Mouse (Mus musculus): ENCODE measurements around the gene Ppp2r5c. TPM values are rescaled to one million over a fixed set of nuclear protein-coding genes. Genes with fewer than 3 reads are reported as not detected.

Ppp2r5c gene
- total and polyA plus RNA-seq, 2 experiments from 2014 or later, result 178 to 183 TPM

- DNase-seq (ENCODE audit: low spot score) (no peak), ATAC-seq (ENCODE audit: low FRiP score) (no peak)
- no peaks in the 10 kb centered on the region for H3K9me3 ChIP-seq (ENCODE audit: low read length)
- no peak overlapping the region for H3K4me2 ChIP-seq (ENCODE audit: low read depth, low read length, poor library complexity, severe bottlenecking)
- peaks cover 5% of the 10 kb centered on the region for H3K4me1 ChIP-seq (ENCODE audit: insufficient read depth, low read length)
- 97% methylated on average over 8 of the region's 8 CpGs for WGBS
- H3K4me3 ChIP-seq (ENCODE audit: low read depth, low read length), result no peak overlapping the region
- H3K27me3 ChIP-seq (ENCODE audit: insufficient read depth, low read length), result no peaks in the 10 kb centered on the region
- H3K27ac ChIP-seq (ENCODE audit: low read depth, low read length), result no peak overlapping the region
- TF ChIP-seq CTCF (IDR thresholded peaks at IDR 0.05), result no peak
- H3K36me3 ChIP-seq (ENCODE audit: insufficient read depth, low read length), result no peaks in the 10 kb centered on the region
- H3K9ac ChIP-seq (replicated peaks; ENCODE audit: low read length, poor library complexity, severe bottlenecking), result no peak overlapping the region
Measured at GRCm38 (mm10) chr12:110500095-110500494, 53.2 kb downstream of the Ppp2r5c start.

DNA sequence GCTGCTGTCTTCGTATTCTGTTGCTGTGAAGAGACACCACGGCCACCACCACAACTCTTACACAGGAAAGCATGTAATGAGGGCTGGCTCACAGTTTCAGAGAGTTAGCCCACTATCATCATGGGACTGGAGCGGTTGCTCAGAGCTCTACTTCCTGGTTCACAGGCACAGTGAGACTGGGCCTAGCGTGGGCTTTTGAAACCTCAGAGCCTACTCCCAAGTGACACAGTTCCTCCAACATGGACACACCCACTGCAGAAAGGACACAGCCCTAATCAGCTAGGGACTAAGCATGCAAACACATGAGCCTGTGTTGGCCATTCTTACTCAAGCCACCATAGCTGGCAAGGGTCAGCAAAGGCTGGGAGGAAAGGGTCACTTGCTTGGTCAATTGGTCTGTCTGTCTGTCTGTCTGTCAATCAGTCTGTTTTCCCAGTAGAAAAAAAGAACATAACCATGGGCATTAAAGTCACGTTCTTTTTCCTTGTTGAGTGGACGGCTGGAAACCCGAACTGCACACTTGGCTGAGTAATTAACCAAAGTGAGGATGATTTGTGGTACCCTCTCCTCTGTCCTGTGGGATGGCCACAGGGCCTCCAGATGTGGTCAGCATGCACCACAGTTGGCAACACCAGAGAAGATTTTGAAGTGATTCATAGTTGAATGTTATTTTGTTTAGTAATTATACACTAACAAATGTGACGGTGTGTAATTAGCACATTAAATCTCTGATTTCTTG lies 56.7 kb downstream of the Ppp2r5c start:
- no peaks in the 10 kb centered on the region for H3K36me3 ChIP-seq (ENCODE audit: insufficient read depth, low read length)
- H3K9me3 ChIP-seq (ENCODE audit: low read length), result no peaks in the 10 kb centered on the region
- no peak overlapping the region for H3K27ac ChIP-seq (ENCODE audit: low read depth, low read length)
- ATAC-seq (ENCODE audit: low FRiP score) (no peak), DNase-seq (ENCODE audit: low spot score) (no peak)
- H3K4me2 ChIP-seq (ENCODE audit: low read depth, low read length, poor library complexity, severe bottlenecking), result no peak overlapping the region
- TF ChIP-seq CTCF (IDR thresholded peaks at IDR 0.05), result no peak
- no peaks in the 10 kb centered on the region for H3K27me3 ChIP-seq (ENCODE audit: insufficient read depth, low read length)
- H3K4me3 ChIP-seq (ENCODE audit: low read depth, low read length), result no peak overlapping the region
- WGBS, result 91% methylated on average over 8 of the region's 8 CpGs
- no peak overlapping the region for H3K9ac ChIP-seq (replicated peaks; ENCODE audit: low read length, poor library complexity, severe bottlenecking)
- H3K4me1 ChIP-seq (ENCODE audit: insufficient read depth, low read length), result peaks cover 5% of the 10 kb centered on the region

DNA sequence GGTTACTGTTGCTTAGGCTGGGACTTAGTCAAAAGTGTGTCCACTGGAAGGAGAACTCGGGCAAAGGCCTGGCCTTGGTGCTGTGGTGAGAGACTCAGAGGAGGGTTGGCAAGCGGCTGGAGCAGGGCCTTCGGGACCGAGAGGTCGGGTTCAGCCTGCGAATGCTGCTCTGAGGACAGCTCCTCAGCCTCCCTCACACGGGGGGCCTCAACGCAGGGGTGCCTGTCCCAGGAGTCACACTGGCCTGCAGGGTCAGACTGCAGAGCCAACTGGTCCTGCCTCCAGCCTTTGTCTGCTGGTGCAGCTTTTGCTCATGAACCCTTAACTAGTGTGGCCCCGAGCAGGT lies 57.2 kb downstream of the Ppp2r5c start:
- H3K9me3 ChIP-seq (ENCODE audit: low read length), result no peaks in the 10 kb centered on the region
- no peak overlapping the region for H3K4me3 ChIP-seq (ENCODE audit: low read depth, low read length)

DNA sequence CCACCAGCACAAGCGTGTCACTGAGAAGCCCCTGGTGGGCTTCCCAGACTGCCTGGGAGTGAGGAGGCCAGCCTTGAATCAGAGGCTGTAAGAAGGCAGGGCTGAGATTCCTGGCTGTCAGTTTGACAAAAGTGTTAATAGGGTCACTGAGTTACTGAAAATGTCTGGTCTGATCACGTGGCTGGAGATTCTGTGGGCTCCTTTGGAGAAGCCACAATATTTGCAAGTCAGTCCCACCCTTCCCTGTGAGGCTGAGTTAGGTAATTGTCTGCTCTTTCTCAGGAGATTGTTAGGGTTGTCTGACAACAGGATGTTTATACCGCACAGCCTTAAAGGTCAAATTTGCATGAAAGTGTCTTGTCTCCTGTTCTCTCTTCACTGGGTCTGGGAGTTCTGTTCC lies 57.9 kb downstream of the Ppp2r5c start:
- H3K36me3 ChIP-seq (ENCODE audit: insufficient read depth, low read length), result no peaks in the 10 kb centered on the region
- H3K27me3 ChIP-seq (ENCODE audit: insufficient read depth, low read length), result no peaks in the 10 kb centered on the region
- no peaks in the 10 kb centered on the region for H3K4me1 ChIP-seq (ENCODE audit: insufficient read depth, low read length)
- TF ChIP-seq CTCF (IDR thresholded peaks at IDR 0.05), result no peak
- no peak overlapping the region for H3K9ac ChIP-seq (replicated peaks; ENCODE audit: low read length, poor library complexity, severe bottlenecking)
- no peak overlapping the region for H3K27ac ChIP-seq (ENCODE audit: low read depth, low read length)
- H3K9me3 ChIP-seq (ENCODE audit: low read length), result no peaks in the 10 kb centered on the region
- no peak for ATAC-seq (ENCODE audit: low FRiP score)
- WGBS, result 43% methylated on average over 3 of the region's 3 CpGs
- H3K4me2 ChIP-seq (ENCODE audit: low read depth, low read length, poor library complexity, severe bottlenecking), result no peak overlapping the region
- H3K4me3 ChIP-seq (ENCODE audit: low read depth, low read length), result no peak overlapping the region
- no peak for DNase-seq (ENCODE audit: low spot score)

More for the DNA sequence above, 57.2 kb downstream of the Ppp2r5c start:
- DNase-seq (ENCODE audit: low spot score), result no peak
- Histone ChIP-seq H3K4me2 (ENCODE audit: low read depth, low read length, poor library complexity, severe bottlenecking) (no peak overlapping the region), H3K27me3 (ENCODE audit: insufficient read depth, low read length) (no peaks in the 10 kb centered on the region), H3K9ac (replicated peaks; ENCODE audit: low read length, poor library complexity, severe bottlenecking) (no peak overlapping the region), H3K27ac (ENCODE audit: low read depth, low read length) (no peak overlapping the region), H3K36me3 (ENCODE audit: insufficient read depth, low read length) (no peaks in the 10 kb centered on the region), H3K4me1 (ENCODE audit: insufficient read depth, low read length) (peaks cover 1% of the 10 kb centered on the region; the same call in 1 of the 2 replicates)
- ATAC-seq (ENCODE audit: low FRiP score), result no peak
- no peak for TF ChIP-seq CTCF (IDR thresholded peaks at IDR 0.05)
- WGBS, result 83% methylated on average over 9 of the region's 9 CpGs

DNA sequence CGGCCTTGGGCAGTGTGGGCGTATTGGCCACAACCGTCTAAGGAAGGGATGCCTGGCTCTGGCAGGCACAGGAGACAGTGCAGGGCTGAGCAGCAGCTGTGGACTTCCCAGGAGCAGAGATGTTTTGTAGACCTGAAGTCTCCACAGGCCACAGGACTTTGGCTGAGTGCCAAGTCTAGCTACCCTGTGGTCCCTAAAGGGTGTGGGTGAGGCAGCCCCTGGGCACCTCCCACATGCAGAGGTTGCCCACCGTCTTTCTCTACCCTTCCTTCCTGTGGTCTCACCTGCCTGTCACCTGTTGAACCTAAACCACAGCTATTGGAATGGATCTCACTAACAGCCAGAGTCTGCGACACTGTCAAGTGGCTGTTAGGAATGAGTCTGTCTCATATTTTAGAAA lies 59.1 kb downstream of the Ppp2r5c start:
- Histone ChIP-seq H3K9ac (replicated peaks; ENCODE audit: low read length, poor library complexity, severe bottlenecking) (no peak overlapping the region), H3K27ac (ENCODE audit: low read depth, low read length) (no peak overlapping the region), H3K27me3 (ENCODE audit: insufficient read depth, low read length) (no peaks in the 10 kb centered on the region), H3K4me2 (ENCODE audit: low read depth, low read length, poor library complexity, severe bottlenecking) (no peak overlapping the region), H3K4me3 (ENCODE audit: low read depth, low read length) (no peak overlapping the region), H3K4me1 (ENCODE audit: insufficient read depth, low read length) (no peaks in the 10 kb centered on the region), H3K9me3 (ENCODE audit: low read length) (no peaks in the 10 kb centered on the region), H3K36me3 (ENCODE audit: insufficient read depth, low read length) (no peaks in the 10 kb centered on the region)
- no peak for TF ChIP-seq CTCF (IDR thresholded peaks at IDR 0.05)
- WGBS, result 90% methylated on average over 5 of the region's 5 CpGs
- ATAC-seq (ENCODE audit: low FRiP score), result no peak
- DNase-seq (ENCODE audit: low spot score), result no peak

DNA sequence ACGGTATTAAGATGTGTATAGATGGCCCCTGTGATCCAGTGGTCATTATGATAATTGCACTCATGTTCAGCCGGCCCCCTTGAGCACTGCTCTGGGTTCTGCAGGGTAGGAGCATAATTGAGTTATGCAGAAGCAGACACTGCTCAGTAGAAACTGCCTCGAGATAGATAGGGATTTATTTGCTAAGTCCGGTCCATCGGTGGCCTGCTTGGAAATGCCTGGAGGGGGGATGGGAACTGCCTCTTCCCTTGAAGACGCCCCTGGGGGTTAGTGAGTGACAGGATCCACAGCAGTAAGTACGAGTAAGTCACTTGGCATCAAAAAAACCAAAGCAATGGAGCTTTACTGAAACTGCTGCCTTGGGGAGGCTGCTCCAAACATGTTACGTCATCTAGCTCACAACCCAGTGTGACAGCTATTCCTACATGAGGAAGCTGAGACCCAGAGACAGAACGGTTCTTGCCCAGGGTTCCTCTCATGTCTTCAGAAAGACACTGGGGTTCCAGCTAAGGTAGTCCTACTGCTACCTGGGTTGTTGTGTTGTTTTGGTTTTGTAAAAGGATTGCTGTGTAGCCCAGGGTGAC lies 60.9 kb downstream of the Ppp2r5c start:
- H3K36me3 ChIP-seq (ENCODE audit: insufficient read depth, low read length), result 0 out of 2 replicates have a peak, but pooled peaks cover 2% of the 10 kb centered on the region
- TF ChIP-seq CTCF (IDR thresholded peaks at IDR 0.05), result no peak
- DNase-seq (ENCODE audit: low spot score) (no peak), ATAC-seq (ENCODE audit: low FRiP score) (no peak)
- H3K27me3 ChIP-seq (ENCODE audit: insufficient read depth, low read length), result no peaks in the 10 kb centered on the region
- 27% methylated on average over 9 of the region's 9 CpGs for WGBS
- H3K4me1 ChIP-seq (ENCODE audit: insufficient read depth, low read length), result no peaks in the 10 kb centered on the region
- H3K4me3 ChIP-seq (ENCODE audit: low read depth, low read length), result no peak overlapping the region
- no peak overlapping the region for H3K9ac ChIP-seq (replicated peaks; ENCODE audit: low read length, poor library complexity, severe bottlenecking)
- H3K27ac ChIP-seq (ENCODE audit: low read depth, low read length), result no peak overlapping the region
- no peak overlapping the region for H3K4me2 ChIP-seq (ENCODE audit: low read depth, low read length, poor library complexity, severe bottlenecking)
- H3K9me3 ChIP-seq (ENCODE audit: low read length), result no peaks in the 10 kb centered on the region

Measured in midbrain, postnatal 0 days (tissue).